Mouse (Mus musculus) hindbrain, embryonic 12.5 days (tissue): ENCODE data around the gene Pole3. TPM values are rescaled to one million over a fixed set of nuclear protein-coding genes. Genes with fewer than 3 reads are reported as not detected.

Experiments used
- ATAC-seq: fragments of 200-750 bp; cut with Nextera tagmentation; 2 replicates; pipeline ENCODE4 v1.8.0; 2017; ENCODE audit warnings: moderate TSS enrichment; ENCODE audit not compliant: low FRiP score
- H3K27ac ChIP-seq: fragments of 300-500 bp; sonication (generic); 2 replicates; pipeline ENCODE4 v1.5.1; 2016; ENCODE audit warnings: mild to moderate bottlenecking
- H3K27me3 ChIP-seq: fragments of 300-500 bp; sonication (generic); 2 replicates; pipeline ENCODE4 v1.6.1; 2016; ENCODE audit warnings: mild to moderate bottlenecking
- H3K36me3 ChIP-seq: fragments of 300-500 bp; sonication (generic); 2 replicates; pipeline ENCODE4 v1.6.1; 2016; ENCODE audit warnings: mild to moderate bottlenecking
- H3K4me1 ChIP-seq: fragments of 300-500 bp; sonication (generic); 2 replicates; pipeline ENCODE4 v1.6.1; 2016
- H3K4me2 ChIP-seq: fragments of 300-500 bp; sonication (generic); replicated peaks from 2 replicates; pipeline ENCODE4 v1.6.1; 2016; ENCODE audit warnings: mild to moderate bottlenecking
- H3K4me3 ChIP-seq: fragments of 300-500 bp; sonication (generic); 2 replicates; pipeline ENCODE4 v1.5.1; 2016; ENCODE audit warnings: mild to moderate bottlenecking
- H3K9ac ChIP-seq: fragments of 300-500 bp; sonication (generic); 2 replicates; pipeline ENCODE4 v1.6.1; 2016; ENCODE audit warnings: mild to moderate bottlenecking, moderate library complexity
- H3K9me3 ChIP-seq: fragments of 300-500 bp; sonication (generic); replicated peaks from 2 replicates; pipeline ENCODE4 v1.6.1; 2016; ENCODE audit warnings: mild to moderate bottlenecking
- WGBS: fragments of 180-500 bp; shearing (Covaris S2); methylation state at CpG from one replicate; pipeline ENCODE4 v1.1.7; 2016; 5-methylcytosine and 5-hydroxymethylcytosine counted together
- polyA plus RNA-seq: library from polyadenylated mRNA; unstranded; fragments of >200 nt; fragmentation: Nextera tagmentation; extraction: Ambion mirVana; gene quantifications from 2 replicates; pipeline ENCODE4 v1.2.1, GENCODE M21; 2016

The Pole3 gene
- polyA plus RNA-seq, 1 experiment from 2014 or later: 80.2 TPM

DNA sequence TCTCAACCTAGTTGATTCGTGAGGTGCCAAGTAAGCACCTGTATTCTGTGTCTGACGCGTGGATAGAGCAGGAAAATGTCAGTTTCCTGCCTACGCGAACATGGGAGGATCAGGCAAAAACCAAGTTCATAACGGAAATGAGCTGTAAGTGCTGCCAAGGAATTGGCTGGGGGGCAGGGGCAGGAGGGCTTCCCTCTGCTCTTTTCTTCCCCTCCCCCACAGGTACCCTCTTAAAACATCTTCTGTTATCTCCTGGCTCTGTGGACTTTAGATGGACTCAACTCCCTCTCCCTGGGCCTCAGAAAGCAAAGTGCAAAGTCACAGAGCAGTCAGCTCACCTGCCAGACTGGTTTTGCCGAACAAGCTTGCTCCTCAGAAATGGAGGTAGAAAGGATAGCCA lies 21.9 kb downstream of the Pole3 start:
- WGBS: 80% methylated on average over 7 of the region's 7 CpGs
- Histone ChIP-seq H3K27me3 (peaks cover 2% of the 10 kb centered on the region; the same call in 1 of the 2 replicates), H3K36me3 (peaks cover 25% of the 10 kb centered on the region), H3K27ac (no peak overlapping the region), H3K4me2 (no peak overlapping the region), H3K9me3 (no peaks in the 10 kb centered on the region), H3K9ac (no peak overlapping the region), H3K4me1 (0 out of 2 replicates have a peak, but pooled peaks cover 9% of the 10 kb centered on the region), H3K4me3 (no peak overlapping the region)
- ATAC-seq: no peak

DNA sequence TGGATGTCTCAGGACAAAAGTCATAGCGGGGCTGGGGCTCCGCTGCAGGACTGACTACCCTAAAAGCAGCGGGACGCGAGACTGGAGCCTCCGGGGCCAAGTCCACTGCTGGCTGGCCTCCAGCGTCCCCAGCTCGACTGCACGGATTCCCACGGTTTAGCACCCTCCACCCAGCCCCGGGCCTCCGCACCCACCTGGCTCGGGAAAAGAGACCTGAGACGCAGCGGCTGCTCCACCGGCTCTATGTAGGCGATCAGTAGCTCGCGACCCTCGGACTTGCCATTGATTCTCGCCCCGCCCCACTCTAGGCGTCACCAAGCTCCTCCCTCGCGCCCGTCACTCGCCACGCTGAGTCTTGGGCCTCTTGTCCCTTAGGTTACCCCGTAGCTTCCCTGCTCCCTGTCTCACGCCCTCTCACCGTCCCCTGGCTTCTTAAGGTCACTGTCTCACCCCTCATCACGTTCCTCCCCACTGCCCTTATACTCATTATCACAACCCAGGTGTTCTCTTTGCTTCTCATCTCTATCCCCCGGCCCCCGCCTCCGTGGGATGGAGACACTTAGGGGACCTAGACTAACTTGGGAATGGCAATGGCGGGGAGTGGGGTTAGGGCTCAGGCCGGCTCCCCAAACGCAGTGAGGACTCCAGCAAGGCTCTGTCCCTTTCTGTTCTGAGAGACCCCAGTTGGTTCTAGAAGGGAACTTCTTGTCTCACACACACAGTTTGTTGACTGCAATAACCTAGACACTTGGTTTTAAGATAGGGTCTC lies 22.7 kb downstream of the Pole3 start:
- Histone ChIP-seq H3K27ac (peak overlapping the region; percentile 24), H3K4me1 (0 out of 2 replicates have a peak, but pooled peaks cover 9% of the 10 kb centered on the region), H3K27me3 (peaks cover 2% of the 10 kb centered on the region; the same call in 1 of the 2 replicates), H3K4me3 (peak overlapping the region; percentile 71), H3K9ac (peak overlapping the region; percentile 74), H3K4me2 (peak overlapping the region; percentile 73), H3K36me3 (peaks cover 24% of the 10 kb centered on the region), H3K9me3 (no peaks in the 10 kb centered on the region)
- WGBS: 2% methylated on average over 38 of the region's 38 CpGs
- peak; percentile 96 for ATAC-seq

DNA sequence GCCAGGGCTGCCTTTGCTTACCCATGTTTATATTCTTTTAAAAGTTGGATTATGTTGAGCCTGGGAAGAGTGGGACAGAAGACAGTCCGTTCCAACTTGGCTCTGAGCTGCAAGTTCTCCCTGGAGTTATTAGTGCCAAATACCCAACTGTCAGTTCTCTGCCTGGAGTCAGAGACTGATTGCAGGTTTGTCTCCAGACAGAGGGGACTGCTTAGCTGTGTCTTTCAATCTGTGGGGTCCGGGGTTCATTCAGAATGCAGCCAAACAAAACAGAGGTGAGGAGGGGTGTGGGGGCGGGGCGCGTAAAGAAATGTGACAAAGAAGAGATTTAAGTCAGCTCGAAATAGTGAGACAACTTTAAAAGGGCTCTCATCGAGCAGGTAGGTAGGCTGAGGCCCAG lies 23.3 kb downstream of the Pole3 start:
- Histone ChIP-seq H3K4me3 (peak overlapping the region; percentile 71), H3K27ac (peak overlapping the region; percentile 24; the same call in 1 of the 2 replicates), H3K4me2 (peak overlapping the region; percentile 73), H3K9me3 (no peaks in the 10 kb centered on the region), H3K4me1 (0 out of 2 replicates have a peak, but pooled peaks cover 9% of the 10 kb centered on the region), H3K27me3 (peaks cover 2% of the 10 kb centered on the region; the same call in 1 of the 2 replicates), H3K9ac (peak overlapping the region; percentile 74), H3K36me3 (peaks cover 24% of the 10 kb centered on the region)
- ATAC-seq: peak; percentile 38
- WGBS: 2% methylated on average over 7 of the region's 7 CpGs

DNA sequence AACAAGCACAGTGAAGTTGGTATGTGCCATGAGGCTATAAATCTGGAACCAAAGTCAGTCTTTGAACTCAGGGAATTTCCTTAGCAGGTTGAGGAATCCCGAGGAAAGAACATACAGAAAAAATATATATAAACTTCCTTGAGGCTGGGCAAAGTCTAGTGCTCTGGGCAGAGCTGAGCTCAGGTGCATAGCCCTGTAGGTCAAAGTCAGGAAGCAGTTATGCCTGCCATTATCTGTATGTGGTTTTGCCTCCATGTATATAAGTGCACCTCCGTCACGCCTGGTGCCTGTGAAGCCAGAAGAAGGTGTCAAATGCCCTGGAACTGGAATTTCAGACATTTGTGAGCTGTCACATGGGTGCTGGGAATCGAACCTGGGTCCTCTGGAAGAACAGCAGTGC lies 24.1 kb downstream of the Pole3 start:
- H3K9ac ChIP-seq: no peak overlapping the region
- no peaks in the 10 kb centered on the region for H3K9me3 ChIP-seq
- 93% methylated on average over 4 of the region's 4 CpGs for WGBS
- no peak for ATAC-seq
- H3K27me3 ChIP-seq: peaks cover 2% of the 10 kb centered on the region; the same call in 1 of the 2 replicates
- no peak overlapping the region for H3K27ac ChIP-seq
- no peak overlapping the region for H3K4me3 ChIP-seq
- H3K36me3 ChIP-seq: peaks cover 24% of the 10 kb centered on the region
- H3K4me2 ChIP-seq: no peak overlapping the region
- H3K4me1 ChIP-seq: 0 out of 2 replicates have a peak, but pooled peaks cover 9% of the 10 kb centered on the region

DNA sequence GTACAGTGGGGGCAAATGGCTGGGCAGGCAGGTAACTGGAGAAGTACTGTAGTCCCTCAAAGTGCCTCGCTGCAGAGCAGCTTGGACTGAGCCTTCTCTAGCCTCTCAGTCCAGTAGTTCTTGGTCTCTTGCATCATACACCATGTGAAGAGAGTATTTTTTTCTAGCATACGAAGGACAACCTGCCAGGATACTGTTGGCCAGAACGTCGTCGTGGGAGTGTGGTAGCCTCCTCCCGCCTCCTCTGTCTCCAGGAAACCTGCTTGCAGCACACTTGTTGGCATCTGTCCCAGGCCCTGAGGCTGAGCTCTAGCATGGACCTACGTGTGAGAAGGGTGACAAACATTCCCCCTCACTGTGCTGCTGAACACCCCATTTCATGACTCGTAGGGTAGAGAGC lies 28.1 kb downstream of the Pole3 start:
- ATAC-seq: no peak
- Histone ChIP-seq H3K36me3 (peaks cover 24% of the 10 kb centered on the region), H3K4me2 (no peak overlapping the region), H3K4me3 (no peak overlapping the region), H3K4me1 (0 out of 2 replicates have a peak, but pooled peaks cover 5% of the 10 kb centered on the region), H3K27me3 (peaks cover 2% of the 10 kb centered on the region; the same call in 1 of the 2 replicates), H3K9me3 (no peaks in the 10 kb centered on the region), H3K9ac (no peak overlapping the region), H3K27ac (no peak overlapping the region)
- 84% methylated on average over 8 of the region's 8 CpGs for WGBS

DNA sequence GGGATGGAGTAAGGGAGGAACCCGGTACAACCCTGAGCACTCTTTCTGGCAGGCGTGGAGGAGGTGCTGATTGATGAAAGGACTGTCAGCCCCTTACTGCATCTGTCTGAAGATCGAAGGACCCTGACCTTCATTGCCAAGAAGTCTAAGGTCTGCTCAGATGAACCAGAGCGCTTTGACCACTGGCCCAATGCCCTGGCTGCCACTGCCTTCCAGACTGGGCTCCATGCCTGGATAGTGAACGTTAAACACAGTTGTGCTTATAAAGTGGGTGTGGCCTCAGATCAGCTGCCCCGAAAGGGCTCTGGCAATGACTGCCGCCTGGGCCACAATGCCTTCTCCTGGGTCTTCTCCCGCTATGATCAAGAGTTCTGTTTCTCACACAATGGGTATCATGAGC lies 28.9 kb downstream of the Pole3 start:
- H3K27me3 ChIP-seq: peaks cover 2% of the 10 kb centered on the region; the same call in 1 of the 2 replicates
- 80% methylated on average over 8 of the region's 8 CpGs for WGBS
- no peak overlapping the region for H3K27ac ChIP-seq
- no peaks in the 10 kb centered on the region for H3K4me1 ChIP-seq
- no peak overlapping the region for H3K4me3 ChIP-seq
- no peak overlapping the region for H3K9ac ChIP-seq
- ATAC-seq: no peak
- H3K36me3 ChIP-seq: peaks cover 24% of the 10 kb centered on the region
- H3K4me2 ChIP-seq: no peak overlapping the region
- H3K9me3 ChIP-seq: no peaks in the 10 kb centered on the region

DNA sequence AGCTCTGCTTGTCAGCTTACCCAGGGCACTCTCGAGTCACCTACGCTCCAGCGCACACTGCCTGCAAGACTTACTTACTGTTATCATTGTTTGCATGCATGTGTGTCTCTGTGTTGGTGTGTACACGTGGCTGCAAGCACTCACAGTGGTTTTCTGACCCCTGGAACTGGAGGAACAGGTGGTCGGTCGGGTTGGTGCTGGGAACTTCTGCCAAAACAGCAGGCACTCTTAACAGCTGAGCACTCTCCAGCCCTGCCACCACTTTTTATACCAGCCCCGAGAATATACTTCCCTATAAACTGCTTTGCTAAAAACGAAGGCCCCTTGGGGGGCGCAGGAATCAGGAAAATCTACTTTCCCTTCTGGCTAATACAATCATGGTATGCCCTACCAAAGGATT lies 30.6 kb downstream of the Pole3 start:
- H3K27me3 ChIP-seq: no peaks in the 10 kb centered on the region
- H3K27ac ChIP-seq: no peak overlapping the region
- no peak overlapping the region for H3K9ac ChIP-seq
- H3K4me1 ChIP-seq: no peaks in the 10 kb centered on the region
- WGBS: 69% methylated on average over 9 of the region's 9 CpGs
- H3K4me2 ChIP-seq: no peak overlapping the region
- no peak for ATAC-seq
- H3K4me3 ChIP-seq: no peak overlapping the region
- no peaks in the 10 kb centered on the region for H3K9me3 ChIP-seq
- H3K36me3 ChIP-seq: peaks cover 18% of the 10 kb centered on the region

DNA sequence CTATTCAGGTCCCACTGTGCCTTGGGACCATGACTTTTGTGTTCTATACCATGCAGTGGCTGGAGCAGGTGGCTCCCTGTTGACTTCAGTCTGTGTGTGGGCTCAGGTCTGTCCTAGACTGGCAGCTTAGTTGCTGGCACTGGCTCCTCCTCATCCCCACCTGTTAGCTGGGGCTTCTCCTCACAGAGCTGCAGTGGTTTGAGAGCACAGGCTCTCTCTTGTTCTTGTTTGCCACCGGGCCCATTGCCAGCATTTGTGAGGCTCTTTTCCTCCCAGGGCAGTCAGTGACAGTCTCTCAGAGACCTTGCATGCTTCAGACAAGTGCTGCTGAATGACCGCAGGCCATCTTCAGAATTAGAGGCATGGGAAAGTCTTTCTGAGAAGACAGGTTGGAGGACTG lies 32.2 kb downstream of the Pole3 start:
- no peak for ATAC-seq
- Histone ChIP-seq H3K27me3 (no peaks in the 10 kb centered on the region), H3K9ac (no peak overlapping the region), H3K4me2 (no peak overlapping the region), H3K27ac (no peak overlapping the region), H3K4me3 (no peak overlapping the region), H3K36me3 (0 out of 2 replicates have a peak, but pooled peaks cover 4% of the 10 kb centered on the region), H3K9me3 (no peaks in the 10 kb centered on the region), H3K4me1 (no peaks in the 10 kb centered on the region)
- WGBS: 93% methylated on average over 2 of the region's 2 CpGs

DNA sequence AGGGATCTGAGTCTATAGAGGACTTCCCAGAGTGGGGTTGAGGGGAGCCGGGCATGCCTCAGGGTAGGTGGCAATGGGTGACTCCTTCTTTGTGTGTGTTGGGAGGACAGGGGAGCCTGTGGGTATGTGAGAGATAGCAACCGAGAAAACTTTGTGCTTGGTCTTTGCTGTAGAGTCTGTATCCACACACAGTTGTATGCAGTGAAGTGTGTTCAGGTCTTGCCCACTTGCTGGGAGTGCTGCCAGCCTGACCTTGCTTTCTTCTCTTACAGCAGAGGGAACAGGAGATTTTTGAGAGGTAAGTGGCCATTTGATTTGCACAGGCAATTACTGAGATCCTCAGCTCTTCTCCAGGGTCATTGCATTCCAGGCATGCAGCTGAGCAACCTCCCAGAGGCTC lies 37.0 kb downstream of the Pole3 start:
- Histone ChIP-seq H3K4me1 (no peaks in the 10 kb centered on the region), H3K9ac (no peak overlapping the region), H3K4me3 (no peak overlapping the region), H3K9me3 (no peaks in the 10 kb centered on the region), H3K4me2 (no peak overlapping the region), H3K27ac (no peak overlapping the region), H3K36me3 (no peaks in the 10 kb centered on the region), H3K27me3 (no peaks in the 10 kb centered on the region; the same call in 1 of the 2 replicates)
- no peak for ATAC-seq
- WGBS: 78% methylated on average over 2 of the region's 2 CpGs

DNA sequence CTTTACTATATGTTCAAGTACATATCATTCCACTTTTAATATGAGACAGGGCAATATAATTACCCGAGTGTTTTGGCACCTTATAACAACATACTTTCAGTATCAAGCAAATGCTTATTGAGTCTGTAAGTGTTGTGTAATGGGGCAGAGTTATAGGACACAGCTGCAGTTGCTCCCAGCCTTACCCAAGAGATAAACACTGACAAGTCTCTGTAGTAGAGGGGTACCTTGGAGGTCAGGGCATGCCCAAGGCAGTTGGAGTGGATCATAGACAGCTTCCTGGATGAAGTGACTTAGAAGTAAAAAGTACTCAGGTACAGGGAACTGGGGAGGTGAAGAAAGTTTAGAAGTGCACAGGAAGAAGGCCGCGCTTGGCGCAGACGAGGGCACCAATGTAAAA lies 37.7 kb downstream of the Pole3 start:
- no peak for ATAC-seq
- Histone ChIP-seq H3K4me3 (no peak overlapping the region), H3K27ac (no peak overlapping the region), H3K4me2 (no peak overlapping the region), H3K9ac (no peak overlapping the region), H3K9me3 (no peaks in the 10 kb centered on the region), H3K4me1 (no peaks in the 10 kb centered on the region), H3K27me3 (peaks cover 5% of the 10 kb centered on the region; the same call in 1 of the 2 replicates), H3K36me3 (no peaks in the 10 kb centered on the region)
- WGBS: 91% methylated on average over 5 of the region's 5 CpGs

DNA sequence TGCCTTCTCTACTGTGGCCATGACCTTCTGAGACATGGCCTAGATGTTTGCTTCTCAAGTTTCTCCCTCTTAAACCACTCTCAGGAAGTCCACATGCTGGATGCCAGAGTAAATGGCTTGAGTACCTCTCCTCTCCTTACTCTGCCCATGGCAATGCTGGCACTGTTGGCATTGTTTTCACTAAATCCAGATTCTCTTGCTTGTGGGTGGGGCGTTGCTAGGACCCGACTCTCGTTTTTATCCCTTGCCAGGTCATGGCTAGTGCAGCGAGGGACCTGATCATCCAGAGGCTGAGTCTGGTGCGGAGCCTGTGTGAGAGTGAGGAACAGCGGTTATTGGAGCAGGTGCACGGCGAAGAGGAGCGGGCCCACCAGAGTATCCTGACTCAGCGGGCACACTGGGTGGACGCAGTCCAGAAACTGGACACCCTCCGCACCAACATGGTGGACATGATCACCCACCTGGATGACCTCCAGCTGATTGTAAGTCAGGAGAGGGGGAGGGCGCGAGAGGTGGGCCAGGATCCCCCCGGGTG lies 38.6 kb downstream of the Pole3 start:
- Histone ChIP-seq H3K9me3 (no peaks in the 10 kb centered on the region), H3K36me3 (no peaks in the 10 kb centered on the region), H3K27ac (no peak overlapping the region), H3K9ac (no peak overlapping the region), H3K4me1 (no peaks in the 10 kb centered on the region), H3K27me3 (peaks cover 13% of the 10 kb centered on the region), H3K4me2 (no peak overlapping the region), H3K4me3 (no peak overlapping the region)
- no peak for ATAC-seq
- WGBS: 91% methylated on average over 15 of the region's 15 CpGs

DNA sequence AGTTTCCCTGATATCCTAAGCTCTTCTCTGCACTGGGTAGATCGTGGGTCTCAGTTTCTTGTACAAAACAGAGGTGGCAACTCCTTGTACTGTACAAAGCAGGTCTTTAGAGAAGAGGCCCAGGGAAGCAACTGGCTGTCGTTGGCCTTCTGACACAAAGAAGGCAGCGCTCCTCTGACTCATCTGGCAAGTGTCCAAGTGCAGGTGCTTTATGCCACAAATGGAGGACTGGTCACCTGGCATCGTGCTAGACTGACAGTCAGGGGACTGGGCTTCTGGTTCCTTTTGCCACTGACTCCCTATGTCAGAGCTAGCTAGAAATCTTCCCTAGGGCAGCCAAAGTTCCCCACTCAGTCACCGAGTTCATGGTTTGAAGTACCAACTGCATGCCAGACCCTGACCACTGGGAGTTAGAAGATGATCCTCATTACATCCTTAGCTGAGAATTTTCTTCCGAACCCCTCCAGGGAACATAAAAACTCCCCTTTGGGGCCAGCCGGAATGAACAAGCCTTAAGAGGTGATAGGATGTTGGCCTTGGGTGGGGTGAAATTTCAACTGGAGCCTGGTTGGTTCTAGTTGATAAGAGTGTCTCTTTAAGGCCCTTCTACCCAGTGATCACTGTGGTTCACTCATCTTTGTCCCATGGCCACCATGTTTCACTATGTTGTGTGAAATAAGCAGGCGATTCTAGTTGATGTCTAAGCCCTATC lies 39.3 kb downstream of the Pole3 start:
- WGBS: 89% methylated on average over 8 of the region's 8 CpGs
- no peak for ATAC-seq
- no peak overlapping the region for H3K4me3 ChIP-seq

More for the DNA sequence above, 39.3 kb downstream of the Pole3 start:
- Histone ChIP-seq H3K9me3 (no peaks in the 10 kb centered on the region), H3K36me3 (no peaks in the 10 kb centered on the region), H3K27ac (no peak overlapping the region), H3K4me1 (no peaks in the 10 kb centered on the region), H3K27me3 (peaks cover 18% of the 10 kb centered on the region), H3K4me2 (no peak overlapping the region), H3K9ac (no peak overlapping the region)
